Mouse (Mus musculus): ENCODE measurements at regions not wholly inside any gene's neighbourhood (a gene's known extent, or its start where the extent isn't known, plus 50 kb on each side); places are given as distances from the start of the nearest gene placed in this dataset.

- no peak for DNase-seq
Measured at GRCm38 (mm10) chr13:6060229-6060845, 199.1 kb downstream of the Klf6 start.

DNA sequence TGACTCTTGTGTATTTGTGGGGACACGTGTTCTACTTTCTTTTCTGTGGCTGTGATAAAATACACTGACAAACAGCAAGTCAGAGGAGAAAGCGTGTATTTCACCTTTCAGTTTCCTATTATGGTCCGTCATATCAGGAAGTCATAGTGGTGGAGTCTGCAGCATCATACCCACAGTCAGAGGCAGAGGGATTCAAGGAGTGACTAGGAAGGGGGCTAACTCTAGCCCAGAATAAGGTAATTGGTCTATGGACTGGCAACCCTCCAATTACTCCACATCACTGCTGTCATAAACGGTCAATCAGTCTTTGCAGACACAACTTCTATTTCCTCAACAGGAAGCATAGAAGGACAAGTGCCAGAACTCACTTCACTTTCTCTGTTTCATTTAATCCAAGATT is 201.0 kb downstream of the Klf6 start:
- no peak for DNase-seq

GRCm38 (mm10) chr13:6062729-6063386 is 201.6 kb downstream of the Klf6 start:
- no peak for DNase-seq

GRCm38 (mm10) chr13:6076978-6077825 is 215.9 kb downstream of the Klf6 start:
- DNase-seq, result no peak

DNA sequence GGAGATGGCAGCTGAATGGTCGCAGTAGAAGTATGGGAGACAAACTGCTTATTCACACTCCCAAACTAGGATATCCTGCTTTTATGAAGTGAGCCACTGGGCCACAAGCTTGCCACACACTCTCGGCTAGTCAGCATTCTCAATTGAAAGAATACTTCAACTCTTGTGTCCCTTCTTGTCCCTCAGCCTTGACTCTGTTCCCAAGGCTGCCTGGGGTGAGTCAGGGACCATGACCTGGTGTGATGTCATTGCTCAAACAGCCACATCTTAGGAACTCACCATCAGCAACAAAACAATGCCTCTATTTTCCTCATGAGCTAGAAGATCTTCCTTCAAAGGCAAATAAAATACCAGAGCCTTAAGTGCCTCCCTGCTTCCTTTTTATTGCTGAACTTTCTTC is 224.6 kb downstream of the Klf6 start:
- DNase-seq, result no peak

DNA sequence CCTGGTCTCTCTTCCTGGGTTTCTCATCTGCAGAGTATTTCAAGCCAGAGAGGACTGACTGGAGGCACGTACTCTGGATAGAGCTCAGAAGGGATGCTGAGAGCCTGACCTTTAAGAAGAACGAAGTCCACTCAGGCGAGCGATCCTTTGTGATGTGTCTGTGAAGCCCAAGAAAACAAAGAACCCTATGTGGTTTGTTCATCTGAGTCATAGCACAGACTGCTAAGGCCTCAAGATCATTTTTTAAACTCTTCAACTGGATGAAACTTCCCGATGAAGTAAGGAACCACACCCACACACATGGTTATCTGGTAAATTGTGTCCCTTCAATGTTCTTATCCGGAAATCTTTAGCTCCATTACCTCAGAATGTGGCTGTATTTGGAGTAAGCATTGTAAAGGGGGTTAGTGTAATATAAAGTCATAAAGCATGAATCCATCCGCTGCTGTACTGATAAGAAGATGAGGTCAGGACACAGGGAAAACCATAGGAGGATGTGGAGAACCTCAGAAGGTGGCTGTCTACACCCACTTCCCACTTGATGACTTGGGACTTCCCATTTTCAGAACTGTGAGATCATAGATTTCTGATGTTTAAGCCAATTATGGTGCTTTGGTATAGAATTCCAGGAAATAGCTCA is 247.9 kb downstream of the Klf6 start:
- DNase-seq, result no peak

- DNase-seq, result no peak
Measured at GRCm38 (mm10) chr13:6119703-6120102, 258.4 kb downstream of the Klf6 start.

DNA sequence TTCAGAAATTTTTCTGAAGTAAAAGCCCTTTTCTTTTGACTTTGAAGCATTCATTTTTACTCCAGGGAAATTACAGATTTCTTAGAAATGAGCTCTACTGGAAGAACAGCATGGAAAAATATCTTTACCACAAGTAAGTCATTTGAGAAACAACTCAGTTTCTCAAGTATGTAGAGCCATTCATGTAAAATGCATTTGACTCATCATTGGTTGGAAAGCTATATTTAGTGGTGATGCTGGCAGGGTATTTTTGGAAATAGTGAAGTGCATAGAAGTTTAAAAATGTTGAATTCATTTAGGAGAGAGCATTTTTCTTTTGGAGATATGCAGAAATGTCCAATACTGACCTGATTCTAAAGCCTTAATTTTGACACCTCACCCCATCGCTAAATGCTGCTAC is 266.0 kb downstream of the Klf6 start:
- no peak for DNase-seq

GRCm38 (mm10) chr13:6128903-6129302 is 267.6 kb downstream of the Klf6 start:
- DNase-seq, result no peak

GRCm38 (mm10) chr13:6131363-6131762 is 270.1 kb downstream of the Klf6 start:
- no peak for DNase-seq

DNA sequence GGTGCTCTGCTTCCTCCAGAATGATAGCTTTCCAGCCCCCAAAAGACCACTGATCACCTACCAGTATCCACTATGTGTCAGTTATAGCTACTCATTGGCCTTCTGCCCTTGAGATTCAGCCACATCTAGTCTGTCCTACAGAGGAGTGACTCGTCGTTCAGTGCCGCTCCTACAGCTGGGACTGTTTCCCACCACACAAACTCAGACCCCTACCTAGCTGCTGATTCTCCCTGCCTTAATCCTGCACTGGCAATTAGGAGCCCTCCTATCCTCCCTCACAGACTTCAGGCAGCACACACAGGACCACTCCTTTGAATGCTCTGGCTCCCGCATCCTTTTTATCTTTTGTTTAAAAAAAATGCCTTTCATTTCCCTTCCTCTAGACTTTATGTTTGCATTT is 275.9 kb downstream of the Klf6 start:
- no peak for DNase-seq

GRCm38 (mm10) chr13:6142771-6143170 is 281.5 kb downstream of the Klf6 start:
- no peak for DNase-seq

GRCm38 (mm10) chr13:6153657-6154056 is 292.4 kb downstream of the Klf6 start:
- DNase-seq, result no peak

- DNase-seq, result no peak
Measured at GRCm38 (mm10) chr13:6156191-6156590, 294.9 kb downstream of the Klf6 start.

DNA sequence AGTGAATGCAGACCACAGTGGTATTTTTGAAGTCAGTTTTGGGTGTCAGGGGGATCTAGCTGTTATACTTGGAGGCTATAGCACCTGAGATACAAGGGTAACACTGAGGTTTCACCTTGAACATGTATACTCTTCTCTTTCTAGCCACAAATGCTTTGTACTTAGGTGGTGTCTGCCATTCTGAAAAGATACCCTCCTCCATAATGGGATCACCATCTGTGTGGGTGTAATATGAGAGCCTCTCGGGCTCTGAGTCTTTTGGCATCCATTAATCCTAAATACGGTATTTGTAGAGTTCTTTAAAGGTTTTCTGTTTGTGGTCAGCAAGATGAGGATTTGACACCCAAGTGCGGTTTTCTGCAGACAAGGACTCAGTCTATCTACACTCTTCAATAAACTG is 295.7 kb downstream of the Klf6 start:
- no peak for DNase-seq

- no peak for DNase-seq
Measured at GRCm38 (mm10) chr13:6157946-6158345, 296.7 kb downstream of the Klf6 start.

- DNase-seq, result no peak
Measured at GRCm38 (mm10) chr13:6159412-6159811, 298.1 kb downstream of the Klf6 start.

DNA sequence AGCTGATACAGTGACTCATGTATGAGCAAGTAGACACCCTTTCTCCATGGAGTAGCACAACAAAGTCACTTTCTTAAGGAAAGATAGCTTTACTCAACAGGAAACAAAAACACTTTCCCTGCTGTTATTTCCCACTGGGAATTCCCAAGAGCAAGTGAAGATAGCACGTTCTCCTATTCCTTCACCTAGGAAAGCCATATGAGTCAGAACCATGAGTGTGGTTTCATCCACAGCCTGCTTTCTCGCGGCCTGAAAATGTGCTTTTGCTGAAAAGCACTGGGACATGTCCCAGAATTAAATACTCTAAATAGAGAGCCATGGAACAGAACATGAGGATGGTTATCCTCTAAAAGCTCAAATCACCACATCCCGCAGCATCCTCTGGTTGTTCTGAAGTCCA is 304.6 kb downstream of the Klf6 start:
- no peak for DNase-seq

DNA sequence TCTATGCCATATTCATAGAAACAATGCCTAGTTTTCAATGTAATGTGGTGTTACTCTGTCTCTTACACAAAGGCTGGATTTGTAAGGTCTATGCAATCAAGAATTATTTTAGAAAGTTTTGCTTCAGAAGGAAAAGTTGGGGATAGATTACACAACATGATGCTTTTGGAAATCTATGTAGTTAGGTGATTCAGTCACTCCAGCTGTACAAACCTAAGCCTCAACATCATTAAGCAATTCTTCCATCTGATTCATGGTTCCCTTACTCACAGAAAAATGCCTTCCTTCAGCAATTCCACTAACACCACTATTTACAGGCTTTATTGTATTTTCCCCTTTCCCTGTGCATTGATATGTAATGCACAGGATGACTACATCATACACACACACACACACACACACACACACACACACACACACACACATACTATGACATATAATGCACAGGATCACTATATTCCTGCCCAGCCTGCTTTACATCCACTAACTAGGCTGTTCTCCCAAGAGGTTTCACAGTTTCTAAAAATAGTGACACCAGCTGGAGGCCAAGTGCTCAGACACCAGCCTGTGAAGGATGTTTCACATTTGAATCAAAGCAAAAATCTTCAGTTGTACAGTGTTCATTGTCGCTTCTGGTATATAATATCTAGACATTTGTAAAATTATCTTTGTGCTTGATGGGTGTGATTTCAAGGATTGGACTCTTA is 305.9 kb downstream of the Klf6 start:
- DNase-seq, result no peak

DNA sequence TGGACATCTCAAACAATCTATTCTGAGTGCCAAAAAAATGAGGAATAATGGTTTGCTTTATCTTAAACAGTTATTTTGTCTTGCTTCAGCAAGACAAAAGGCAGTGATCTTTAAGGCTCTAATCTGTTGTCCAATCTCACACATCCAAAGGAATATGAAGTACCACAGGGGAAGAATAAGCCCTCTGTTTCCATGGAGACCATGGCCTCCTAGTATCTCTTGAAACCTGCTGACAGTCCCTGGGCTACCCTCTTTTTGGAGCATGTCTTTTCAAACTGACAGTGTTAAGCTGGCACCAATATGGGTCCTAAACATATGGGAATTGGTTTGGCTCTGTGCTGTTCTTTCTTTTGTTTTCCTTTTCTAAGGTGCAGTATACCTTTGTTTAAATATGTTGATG is 311.8 kb downstream of the Klf6 start:
- no peak for DNase-seq

- no peak for DNase-seq
Measured at GRCm38 (mm10) chr13:6178362-6179070, 317.2 kb downstream of the Klf6 start.

DNA sequence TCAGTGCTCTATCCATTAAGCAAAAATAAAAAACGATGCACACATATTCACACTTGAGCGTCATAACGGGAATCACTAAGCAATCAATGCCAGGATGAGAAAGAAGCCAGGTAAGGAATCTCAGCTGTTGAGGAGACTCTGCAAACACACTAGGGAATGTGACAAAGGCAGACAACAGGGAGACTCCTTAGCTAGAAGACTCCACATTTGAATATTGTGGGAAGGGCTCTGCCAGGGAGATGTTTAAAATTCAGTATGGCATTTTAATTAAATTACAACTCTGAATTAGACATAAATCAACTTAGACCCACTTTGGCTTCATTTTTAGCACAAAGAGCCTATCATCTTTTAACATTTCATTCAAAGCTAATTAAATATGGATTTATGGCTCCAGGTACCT is 327.9 kb downstream of the Klf6 start:
- DNase-seq, result no peak

Data from thymus, postnatal 36 days (tissue).